Mouse (Mus musculus): ENCODE data around the gene Maml2. TPM values are rescaled to one million over a fixed set of nuclear protein-coding genes. Genes with fewer than 3 reads are reported as not detected.

The Maml2 gene
- 4.0 and 4.3 TPM in 2 replicates for polyA plus RNA-seq (2015; fragmentation: Nextera tagmentation; extraction: Ambion mirVana)

GRCm38 (mm10) chr9:13297668-13298512 lies at the start of gene Maml2:
TSS of gene Maml2 (plus strand) at chr9:13297957.
- peak within 1 kb of the TSS; percentile 66 for H3K4me3 ChIP-seq (ENCODE audit: low read depth, low read length)
- H3K4me2 ChIP-seq (replicated peaks; ENCODE audit: low read depth), result peak within 1 kb of the TSS; percentile 97
- TF ChIP-seq CTCF (IDR thresholded peaks at IDR 0.05; ENCODE audit: low read depth) (peak; percentile 54), EP300 (optimal IDR thresholded peaks at IDR 0.05) (no peak)
- H3K27ac ChIP-seq (replicated peaks), result peak within 1 kb of the TSS; percentile 82
- WGBS, result 3% methylated on average over 22 of the region's 23 CpGs
- no peaks in the 10 kb centered on the region for H3K9me3 ChIP-seq (ENCODE audit: control insufficient read depth, low read length)
- DNase-seq (ENCODE audit: low spot score) (peak; percentile 66), ATAC-seq (ENCODE audit: low FRiP score, low TSS enrichment) (peak; percentile 65)
- peak within 1 kb of the TSS; percentile 69 for H3K9ac ChIP-seq (ENCODE audit: low read length)
- H3K27me3 ChIP-seq (ENCODE audit: control insufficient read depth, insufficient read depth, low read length), result no peaks in the 10 kb centered on the region
- no peaks in the 10 kb centered on the region for H3K36me3 ChIP-seq (ENCODE audit: control insufficient read depth, insufficient read depth, low read length)
- H3K4me1 ChIP-seq (replicated peaks; ENCODE audit: control insufficient read depth, insufficient read depth), result peaks cover 13% of the 10 kb centered on the region; the same call in 1 of the 2 replicates

GRCm38 (mm10) chr9:13248104-13248503 lies 49.7 kb upstream of the Maml2 start:
- Histone ChIP-seq H3K4me3 (ENCODE audit: low read depth, low read length) (no peak overlapping the region), H3K4me1 (replicated peaks; ENCODE audit: control insufficient read depth, insufficient read depth) (no peaks in the 10 kb centered on the region), H3K9ac (ENCODE audit: low read length) (no peak overlapping the region), H3K9me3 (ENCODE audit: control insufficient read depth, low read length) (no peaks in the 10 kb centered on the region), H3K36me3 (ENCODE audit: control insufficient read depth, insufficient read depth, low read length) (no peaks in the 10 kb centered on the region), H3K27me3 (ENCODE audit: control insufficient read depth, insufficient read depth, low read length) (no peaks in the 10 kb centered on the region), H3K27ac (replicated peaks) (no peak overlapping the region), H3K4me2 (replicated peaks; ENCODE audit: low read depth) (no peak overlapping the region)
- no peak for ATAC-seq (ENCODE audit: low FRiP score, low TSS enrichment)
- TF ChIP-seq CTCF (IDR thresholded peaks at IDR 0.05; ENCODE audit: low read depth) (no peak), EP300 (optimal IDR thresholded peaks at IDR 0.05) (no peak)
- no peak for DNase-seq (ENCODE audit: low spot score)
- 88% methylated on average over 4 of the region's 4 CpGs for WGBS

GRCm38 (mm10) chr9:13251251-13251650 lies 46.5 kb upstream of the Maml2 start:
- TF ChIP-seq CTCF (IDR thresholded peaks at IDR 0.05; ENCODE audit: low read depth), result no peak
- TF ChIP-seq EP300 (optimal IDR thresholded peaks at IDR 0.05), result no peak
- Histone ChIP-seq H3K9me3 (ENCODE audit: control insufficient read depth, low read length) (no peaks in the 10 kb centered on the region), H3K27ac (replicated peaks) (no peak overlapping the region), H3K4me2 (replicated peaks; ENCODE audit: low read depth) (no peak overlapping the region), H3K9ac (ENCODE audit: low read length) (no peak overlapping the region), H3K36me3 (ENCODE audit: control insufficient read depth, insufficient read depth, low read length) (no peaks in the 10 kb centered on the region), H3K27me3 (ENCODE audit: control insufficient read depth, insufficient read depth, low read length) (no peaks in the 10 kb centered on the region), H3K4me1 (replicated peaks; ENCODE audit: control insufficient read depth, insufficient read depth) (no peaks in the 10 kb centered on the region), H3K4me3 (ENCODE audit: low read depth, low read length) (no peak overlapping the region)
- 62% methylated on average over 2 of the region's 2 CpGs for WGBS
- DNase-seq (ENCODE audit: low spot score) (no peak), ATAC-seq (ENCODE audit: low FRiP score, low TSS enrichment) (no peak)

- no peak overlapping the region for H3K4me3 ChIP-seq (ENCODE audit: low read depth, low read length)
- WGBS, result 100% methylated on average over 1 of the region's 1 CpGs
- H3K4me2 ChIP-seq (replicated peaks; ENCODE audit: low read depth), result no peak overlapping the region
- H3K27ac ChIP-seq (replicated peaks), result no peak overlapping the region
- H3K9me3 ChIP-seq (ENCODE audit: control insufficient read depth, low read length), result no peaks in the 10 kb centered on the region
- no peaks in the 10 kb centered on the region for H3K4me1 ChIP-seq (replicated peaks; ENCODE audit: control insufficient read depth, insufficient read depth)
- TF ChIP-seq CTCF (IDR thresholded peaks at IDR 0.05; ENCODE audit: low read depth), result no peak
- no peak for TF ChIP-seq EP300 (optimal IDR thresholded peaks at IDR 0.05)
- no peaks in the 10 kb centered on the region for H3K36me3 ChIP-seq (ENCODE audit: control insufficient read depth, insufficient read depth, low read length)
- no peak overlapping the region for H3K9ac ChIP-seq (ENCODE audit: low read length)
- no peak for DNase-seq (ENCODE audit: low spot score)
- no peak for ATAC-seq (ENCODE audit: low FRiP score, low TSS enrichment)
- no peaks in the 10 kb centered on the region for H3K27me3 ChIP-seq (ENCODE audit: control insufficient read depth, insufficient read depth, low read length)
These were observed 41.0 kb upstream of the Maml2 start for GRCm38 (mm10) chr9:13256726-13257125.

- H3K4me2 ChIP-seq (replicated peaks; ENCODE audit: low read depth), result no peak overlapping the region
- H3K27me3 ChIP-seq (ENCODE audit: control insufficient read depth, insufficient read depth, low read length), result no peaks in the 10 kb centered on the region
- H3K9ac ChIP-seq (ENCODE audit: low read length), result no peak overlapping the region
- DNase-seq (ENCODE audit: low spot score) (no peak), ATAC-seq (ENCODE audit: low FRiP score, low TSS enrichment) (no peak)
- H3K9me3 ChIP-seq (ENCODE audit: control insufficient read depth, low read length), result no peaks in the 10 kb centered on the region
- no peak overlapping the region for H3K4me3 ChIP-seq (ENCODE audit: low read depth, low read length)
- TF ChIP-seq EP300 (optimal IDR thresholded peaks at IDR 0.05) (no peak), CTCF (IDR thresholded peaks at IDR 0.05; ENCODE audit: low read depth) (no peak)
- H3K27ac ChIP-seq (replicated peaks), result no peak overlapping the region
- H3K36me3 ChIP-seq (ENCODE audit: control insufficient read depth, insufficient read depth, low read length), result no peaks in the 10 kb centered on the region
- WGBS, result 84% methylated on average over 2 of the region's 2 CpGs
- H3K4me1 ChIP-seq (replicated peaks; ENCODE audit: control insufficient read depth, insufficient read depth), result no peaks in the 10 kb centered on the region
These were observed 39.6 kb upstream of the Maml2 start for GRCm38 (mm10) chr9:13258173-13258572.

GRCm38 (mm10) chr9:13260980-13261379 lies 36.8 kb upstream of the Maml2 start:
- no peaks in the 10 kb centered on the region for H3K4me1 ChIP-seq (replicated peaks; ENCODE audit: control insufficient read depth, insufficient read depth)
- no peak overlapping the region for H3K4me3 ChIP-seq (ENCODE audit: low read depth, low read length)
- H3K36me3 ChIP-seq (ENCODE audit: control insufficient read depth, insufficient read depth, low read length), result no peaks in the 10 kb centered on the region
- H3K27me3 ChIP-seq (ENCODE audit: control insufficient read depth, insufficient read depth, low read length), result no peaks in the 10 kb centered on the region
- no peaks in the 10 kb centered on the region for H3K9me3 ChIP-seq (ENCODE audit: control insufficient read depth, low read length)
- 72% methylated on average over 3 of the region's 3 CpGs for WGBS
- H3K9ac ChIP-seq (ENCODE audit: low read length), result no peak overlapping the region
- ATAC-seq (ENCODE audit: low FRiP score, low TSS enrichment) (no peak), DNase-seq (ENCODE audit: low spot score) (no peak)
- no peak overlapping the region for H3K27ac ChIP-seq (replicated peaks)
- no peak overlapping the region for H3K4me2 ChIP-seq (replicated peaks; ENCODE audit: low read depth)
- TF ChIP-seq EP300 (optimal IDR thresholded peaks at IDR 0.05) (no peak), CTCF (IDR thresholded peaks at IDR 0.05; ENCODE audit: low read depth) (no peak)

Data from stomach, postnatal 0 days (tissue).